Mouse (Mus musculus) spleen, postnatal 10 days (tissue): Measurements from ENCODE around the gene Gna14.

Experiments used
- DNase-seq, 2 experiments: peaks; one replicate each; pipeline ENCODE4 v3.0.0; 2021 to 2022; ENCODE audit warnings: low spot score in 2 of 2

Gene Gna14

GRCm38 (mm10) chr19:16456181-16456580, 20.6 kb downstream of the Gna14 start:
- DNase-seq = no peak

GRCm38 (mm10) chr19:16457127-16457526, 21.6 kb downstream of the Gna14 start:
- no peak for DNase-seq

- no peak for DNase-seq
Measured at GRCm38 (mm10) chr19:16459317-16459716, 23.8 kb downstream of the Gna14 start.

- no peak for DNase-seq
Measured at GRCm38 (mm10) chr19:16460292-16460691, 24.7 kb downstream of the Gna14 start.

GRCm38 (mm10) chr19:16460831-16461230, 25.3 kb downstream of the Gna14 start:
- DNase-seq = no peak

GRCm38 (mm10) chr19:16462461-16462860, 26.9 kb downstream of the Gna14 start:
- no peak for DNase-seq

GRCm38 (mm10) chr19:16464730-16465129, 29.2 kb downstream of the Gna14 start:
- no peak for DNase-seq

- no peak for DNase-seq
Measured at GRCm38 (mm10) chr19:16468756-16469374, 33.3 kb downstream of the Gna14 start.

GRCm38 (mm10) chr19:16472655-16473054, 37.1 kb downstream of the Gna14 start:
- DNase-seq = no peak

- no peak for DNase-seq
Measured at GRCm38 (mm10) chr19:16477314-16477946, 41.9 kb downstream of the Gna14 start.

GRCm38 (mm10) chr19:16478186-16478607, 42.6 kb downstream of the Gna14 start:
- DNase-seq = no peak

- no peak for DNase-seq
Measured at GRCm38 (mm10) chr19:16482047-16482446, 46.5 kb downstream of the Gna14 start.

GRCm38 (mm10) chr19:16484237-16484636, 48.7 kb downstream of the Gna14 start:
- DNase-seq = no peak

GRCm38 (mm10) chr19:16484671-16485070, 49.1 kb downstream of the Gna14 start:
- no peak for DNase-seq

GRCm38 (mm10) chr19:16490756-16491155, 55.2 kb downstream of the Gna14 start:
- DNase-seq = no peak

- DNase-seq = no peak
Measured at GRCm38 (mm10) chr19:16491497-16491896, 55.9 kb downstream of the Gna14 start.

- DNase-seq = no peak
Measured at GRCm38 (mm10) chr19:16492453-16492852, 56.9 kb downstream of the Gna14 start.

- DNase-seq = no peak
Measured at GRCm38 (mm10) chr19:16494816-16495516, 59.4 kb downstream of the Gna14 start.

- no peak for DNase-seq
Measured at GRCm38 (mm10) chr19:16496016-16496415, 60.5 kb downstream of the Gna14 start.

GRCm38 (mm10) chr19:16502054-16502453, 66.5 kb downstream of the Gna14 start:
- no peak for DNase-seq

GRCm38 (mm10) chr19:16506711-16507364, 71.3 kb downstream of the Gna14 start:
- no peak for DNase-seq

GRCm38 (mm10) chr19:16510343-16511080, 75.0 kb downstream of the Gna14 start:
- no peak for DNase-seq
